Mouse (Mus musculus): Measurements from ENCODE around the gene Dlk2.

Gene Dlk2

DNA sequence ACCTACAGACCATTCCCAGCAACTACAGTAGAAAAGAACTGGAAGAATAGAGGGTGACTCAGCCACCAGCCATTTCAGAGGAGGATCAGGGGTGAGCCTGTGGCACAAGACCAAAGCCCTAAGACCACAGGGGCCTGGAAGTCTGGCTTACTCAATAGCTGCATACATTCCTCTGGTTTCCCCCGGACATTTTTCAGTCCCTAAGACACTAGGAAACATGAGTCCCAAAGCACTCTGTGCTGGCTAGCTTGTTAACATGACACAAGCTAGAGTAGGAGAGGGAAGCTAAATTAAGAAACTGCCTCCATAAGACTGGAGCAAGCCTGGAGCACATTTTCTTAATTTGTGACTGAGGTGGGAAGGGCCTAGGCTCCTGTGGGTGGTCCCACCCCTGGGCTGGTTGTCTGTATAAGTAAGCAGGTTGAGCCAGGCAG lies 23.4 kb upstream of the Dlk2 start:
- DNase-seq (ENCODE audit: low spot score in 2 of 2) = no peak

DNA sequence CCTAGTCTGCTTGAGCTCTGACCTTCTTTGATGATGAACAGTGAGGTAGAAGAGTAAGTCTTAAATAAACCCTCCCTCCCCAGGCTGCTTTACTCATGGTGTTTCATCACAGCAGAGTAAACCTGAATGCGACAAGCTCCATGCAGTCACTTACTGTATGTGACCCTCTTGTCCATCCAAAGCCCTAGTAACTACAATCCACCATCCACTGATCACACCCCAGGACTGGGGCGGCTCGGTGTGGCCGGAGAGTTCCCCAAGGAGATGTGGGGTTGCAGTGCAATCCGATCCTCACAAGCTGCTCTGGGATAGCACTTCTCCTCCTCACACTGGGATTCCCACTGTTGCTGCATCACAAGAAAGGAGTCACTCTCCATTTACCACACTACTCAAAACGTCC lies 22.8 kb upstream of the Dlk2 start:
- DNase-seq (ENCODE audit: low spot score in 2 of 2) = no peak

DNA sequence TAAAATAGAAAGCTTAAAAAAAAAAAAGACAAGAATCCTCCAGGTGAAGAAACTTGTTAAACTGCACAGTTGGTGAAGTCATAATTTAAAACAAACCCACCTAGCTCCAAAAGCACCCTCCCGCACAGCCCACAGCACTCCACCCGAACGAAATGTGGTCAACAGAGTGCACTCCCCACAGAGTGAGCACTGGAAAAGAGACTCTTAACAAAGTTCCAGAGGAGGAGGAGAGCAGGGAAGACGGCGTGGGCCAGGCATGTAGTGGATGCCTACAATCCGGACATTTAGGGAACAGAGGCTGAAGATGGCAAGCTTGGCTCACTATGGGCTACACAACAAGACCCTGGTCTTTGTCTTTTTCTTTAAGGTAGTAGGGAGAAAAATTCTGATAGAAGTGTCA lies 22.2 kb upstream of the Dlk2 start:
- DNase-seq (ENCODE audit: low spot score in 2 of 2) = no peak

DNA sequence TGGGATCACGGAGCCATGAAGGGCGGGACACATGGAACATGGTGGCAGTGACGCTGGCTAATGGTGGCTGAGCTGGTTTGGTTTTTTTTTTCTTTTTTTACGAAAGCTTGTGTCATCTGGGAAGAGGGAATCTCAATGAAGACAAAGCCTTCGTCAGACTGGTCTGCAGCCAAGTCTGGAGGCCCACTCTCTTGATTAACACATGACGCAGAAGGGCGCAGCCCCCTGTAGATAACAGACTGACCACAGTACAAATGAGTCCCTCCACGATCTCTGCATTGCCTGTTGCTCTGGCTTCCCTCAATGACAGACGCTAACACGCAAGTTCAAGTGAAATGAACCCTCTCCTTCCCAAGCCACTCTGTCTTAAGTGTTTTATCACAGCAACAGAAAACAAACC lies 21.7 kb upstream of the Dlk2 start:
- no peak for DNase-seq (ENCODE audit: low spot score in 2 of 2)

GRCm38 (mm10) chr17:46277586-46277985 lies 19.6 kb upstream of the Dlk2 start:
- DNase-seq (ENCODE audit: low spot score in 2 of 2) = no peak

GRCm38 (mm10) chr17:46278011-46278765 lies 19.0 kb upstream of the Dlk2 start:
- DNase-seq (ENCODE audit: low spot score in 2 of 2) = no peak

- peak; percentile 88 for DNase-seq (ENCODE audit: low spot score in 2 of 2)
These were observed 14.6 kb upstream of the Dlk2 start, which contains the start of gene Tjap1 for GRCm38 (mm10) chr17:46282483-46283123. TSS of gene Tjap1 (minus strand) at chr17:46283026.

GRCm38 (mm10) chr17:46283140-46283539 lies 14.1 kb upstream of the Dlk2 start:
- no peak for DNase-seq (ENCODE audit: low spot score in 2 of 2)

DNA sequence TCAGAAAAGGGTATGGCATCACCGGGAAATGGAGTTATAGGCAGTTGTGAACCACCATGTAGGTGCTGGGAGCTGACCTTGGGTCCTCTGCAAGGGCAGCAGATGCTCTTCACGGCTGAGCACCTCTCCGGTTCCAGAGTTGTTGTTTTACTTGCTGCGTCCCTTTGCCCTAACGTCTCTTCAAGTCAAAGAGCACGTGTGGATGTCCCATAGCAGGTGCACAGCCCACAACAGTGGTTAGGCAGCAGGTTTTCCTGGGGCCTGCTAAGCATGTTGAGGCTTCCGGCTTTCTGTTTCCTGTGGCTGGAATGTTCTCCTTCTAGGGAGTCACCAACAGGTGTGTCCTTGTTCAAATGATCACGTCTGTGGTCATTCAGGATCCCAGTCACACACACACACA lies 13.3 kb upstream of the Dlk2 start:
- no peak for DNase-seq (ENCODE audit: low spot score in 2 of 2)

GRCm38 (mm10) chr17:46284653-46285052 lies 12.6 kb upstream of the Dlk2 start:
- no peak for DNase-seq (ENCODE audit: low spot score in 2 of 2)

DNA sequence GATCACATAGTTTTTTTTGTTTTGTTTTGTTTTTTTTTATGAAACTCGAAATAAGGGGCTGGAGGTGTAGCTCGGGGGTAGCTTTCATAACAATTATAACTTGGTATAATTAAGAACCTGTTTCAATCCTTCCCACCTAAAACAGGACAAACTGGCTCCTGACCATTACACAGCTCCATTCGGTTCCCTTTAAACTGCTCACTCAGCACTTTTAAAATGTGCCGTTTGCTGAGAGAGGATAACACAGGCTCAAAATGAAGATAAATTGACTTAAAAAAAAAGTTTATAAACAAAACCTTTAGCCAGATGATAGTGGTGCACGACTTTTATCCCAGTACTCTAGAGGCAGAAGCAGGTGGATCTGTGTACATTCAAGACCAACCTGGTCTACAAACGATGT lies 11.8 kb upstream of the Dlk2 start:
- DNase-seq (ENCODE audit: low spot score in 2 of 2) = no peak

- peak in 1 of 2 experiments; percentile 55 for DNase-seq (ENCODE audit: low spot score in 2 of 2)
These were observed 9.5 kb upstream of the Dlk2 start for GRCm38 (mm10) chr17:46287678-46288095.

DNA sequence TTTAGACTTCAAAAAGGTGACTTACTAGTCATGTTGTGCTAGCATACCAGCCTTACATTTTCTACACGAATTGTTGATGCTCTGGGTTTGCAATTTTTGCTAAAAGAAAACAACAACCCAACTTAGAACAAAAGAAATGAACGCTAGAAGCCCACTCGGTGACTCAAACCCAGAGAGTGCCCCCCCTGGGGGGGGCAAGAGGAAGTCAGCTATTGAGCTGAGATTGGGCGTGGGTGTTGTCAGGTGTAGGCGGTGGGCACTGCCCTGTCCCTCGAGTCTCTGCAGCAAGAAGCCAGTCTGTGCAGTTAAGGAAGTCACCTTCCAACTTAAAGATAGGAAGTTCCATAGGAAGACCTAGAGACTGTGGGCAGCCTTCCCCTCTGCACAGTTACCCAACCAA lies 620 bp upstream of the Dlk2 start:
- no peak for DNase-seq (ENCODE audit: low spot score in 2 of 2)

DNA sequence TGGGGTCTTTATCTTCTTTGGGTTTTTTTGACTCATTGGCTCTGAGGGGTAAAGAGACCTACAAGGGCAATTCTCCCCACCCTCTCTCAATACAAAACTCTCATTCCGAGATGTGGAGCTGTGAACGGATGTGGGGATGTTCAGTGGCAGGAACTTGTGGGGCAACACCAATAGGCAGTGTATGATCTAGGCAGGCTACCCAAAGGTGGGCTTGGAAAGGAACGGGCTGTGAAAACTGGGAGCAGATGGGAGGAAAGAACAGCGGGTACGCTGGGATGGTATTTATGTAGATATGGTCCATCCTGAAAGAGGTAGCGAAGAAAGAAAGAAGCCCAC lies 225 bp upstream of the Dlk2 start:
- DNase-seq (ENCODE audit: low spot score in 2 of 2) = no peak

DNA sequence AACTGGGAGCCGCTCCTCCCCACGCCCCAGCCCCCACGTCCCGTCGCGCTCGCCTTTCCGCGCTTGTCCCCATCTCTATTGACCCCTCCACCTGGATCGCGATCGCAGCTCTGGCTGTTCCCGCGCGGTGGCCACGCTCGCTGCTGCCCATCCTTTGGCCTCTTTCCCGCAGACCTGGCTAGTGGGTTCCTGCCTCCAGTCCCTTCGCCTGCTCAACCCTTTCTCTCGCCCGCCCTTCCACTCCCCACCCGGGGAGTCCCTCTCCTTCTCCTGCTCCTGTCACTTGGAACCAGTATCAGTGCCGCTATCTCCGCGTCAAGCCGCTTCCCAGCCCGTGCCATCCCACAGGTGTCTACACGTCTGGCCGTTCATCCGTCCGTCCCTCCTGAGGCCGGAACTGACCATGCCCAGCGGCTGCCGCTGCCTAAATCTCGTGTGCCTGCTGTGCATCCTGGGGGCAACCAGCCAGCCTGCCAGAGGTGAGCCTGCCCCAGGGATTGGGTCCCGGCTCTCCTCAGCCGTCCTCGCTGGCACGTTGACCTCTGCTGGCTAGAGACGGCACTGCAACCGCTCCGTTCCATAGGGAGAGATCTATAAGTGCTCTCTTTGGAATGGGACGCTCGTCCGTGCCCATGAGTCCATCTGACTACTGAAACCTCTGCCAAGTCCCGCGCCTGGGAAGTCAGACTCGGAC lies 1.1 kb downstream of the Dlk2 start:
- peak; percentile 68 to 87 for DNase-seq (ENCODE audit: low spot score in 2 of 2)

DNA sequence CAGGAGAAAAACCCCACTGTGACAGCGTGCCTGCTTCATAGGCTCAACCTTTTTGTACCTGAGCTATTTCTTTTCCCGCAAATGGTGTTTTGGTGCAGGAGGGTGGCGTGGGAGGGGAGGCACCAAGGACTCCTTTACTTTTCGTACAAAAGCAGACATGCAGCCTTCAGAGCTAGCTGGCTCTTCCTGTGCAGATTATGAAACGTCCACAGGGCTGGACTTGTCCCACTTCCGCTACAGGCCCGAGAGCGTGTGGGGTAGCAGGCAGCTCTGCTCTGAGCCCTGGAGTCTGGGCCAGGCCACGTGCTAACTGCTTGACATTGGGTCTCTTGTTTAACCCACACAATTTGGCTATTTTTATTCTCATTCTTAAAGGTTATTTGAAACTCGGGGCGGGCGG lies 4.7 kb downstream of the Dlk2 start:
- no peak for DNase-seq (ENCODE audit: low spot score in 2 of 2)

DNA sequence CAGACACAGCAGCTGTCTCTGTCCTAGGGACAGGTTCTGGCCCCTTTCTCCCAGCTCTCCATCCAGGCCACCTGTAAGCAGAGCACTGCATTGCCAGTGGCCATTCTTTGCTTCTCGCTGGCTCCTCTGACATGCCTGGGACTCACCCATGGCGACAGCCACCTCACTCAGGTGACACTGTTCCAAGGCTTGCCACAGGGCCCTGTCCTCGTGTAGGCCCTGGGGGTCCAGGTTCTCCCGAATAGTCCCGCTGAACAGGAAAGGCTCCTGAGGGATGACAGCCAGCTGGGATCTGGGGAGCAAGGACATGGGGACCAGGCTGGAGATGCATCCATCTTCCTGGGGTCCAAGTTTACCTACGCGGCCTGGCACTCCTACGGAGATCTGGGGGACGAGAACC lies 7.0 kb downstream of the Dlk2 start:
- no peak for DNase-seq (ENCODE audit: low spot score in 2 of 2)

DNA sequence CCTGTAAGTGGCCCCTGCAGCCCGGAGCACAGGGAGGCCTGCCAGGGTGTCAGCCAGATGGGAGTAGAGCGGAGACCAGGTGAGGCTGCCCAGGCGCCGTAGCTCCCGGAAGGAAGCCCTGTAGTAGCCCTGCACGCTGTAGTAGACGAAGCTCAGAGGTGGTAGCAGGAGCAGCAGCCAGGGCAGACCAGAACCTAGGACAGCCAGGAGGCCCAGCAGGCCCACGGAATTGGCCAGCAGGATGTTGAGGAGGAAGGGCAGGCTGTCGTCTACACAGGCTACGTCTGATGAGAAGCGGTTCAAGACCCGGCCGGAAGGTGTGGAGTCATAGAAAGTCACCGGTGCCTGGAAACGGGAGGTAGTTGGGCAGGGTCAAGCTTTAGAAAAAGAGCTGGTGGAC lies 9.7 kb downstream of the Dlk2 start:
- DNase-seq (ENCODE audit: low spot score in 2 of 2) = peak in 1 of 2 experiments; percentile 55

DNA sequence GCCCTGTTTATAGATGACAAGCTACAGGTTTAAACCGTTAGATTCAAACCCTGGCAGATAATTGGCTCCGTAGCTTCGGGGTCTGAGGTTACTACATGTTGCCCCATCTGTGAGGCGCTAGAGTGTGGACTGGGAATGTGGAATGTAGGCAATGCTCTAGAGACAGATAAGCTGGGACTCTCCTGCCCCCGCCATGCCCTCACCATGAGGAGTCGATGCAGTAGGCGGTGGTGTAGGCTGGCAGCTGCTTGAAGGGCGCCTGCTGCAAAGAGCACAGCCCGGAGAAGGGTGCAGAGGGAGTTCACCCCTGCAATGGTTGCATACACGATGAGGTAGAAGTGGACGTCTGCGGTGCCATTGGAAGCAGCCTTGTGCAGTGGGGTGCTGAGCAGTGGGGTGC lies 12.6 kb downstream of the Dlk2 start:
- no peak for DNase-seq (ENCODE audit: low spot score in 2 of 2)

DNA sequence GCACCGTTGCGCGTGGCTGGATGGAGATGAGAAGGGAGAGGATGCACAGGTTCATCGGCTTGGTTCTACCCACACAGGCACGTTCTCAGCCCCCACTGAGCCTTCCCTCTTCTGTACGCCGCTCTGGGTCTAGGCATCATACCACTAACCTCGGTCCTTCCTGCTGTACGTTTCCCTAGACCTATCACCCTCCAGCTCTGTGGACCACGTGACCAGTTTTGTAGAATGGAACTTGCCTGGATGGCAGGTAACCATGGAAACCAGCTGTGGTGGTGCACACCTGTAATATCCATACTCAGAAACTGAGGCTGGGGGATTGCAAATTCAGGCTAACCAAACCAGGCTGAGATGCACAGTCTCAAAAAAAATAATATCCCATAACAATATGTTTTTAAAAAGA lies 13.3 kb downstream of the Dlk2 start:
- DNase-seq (ENCODE audit: low spot score in 2 of 2) = no peak

DNA sequence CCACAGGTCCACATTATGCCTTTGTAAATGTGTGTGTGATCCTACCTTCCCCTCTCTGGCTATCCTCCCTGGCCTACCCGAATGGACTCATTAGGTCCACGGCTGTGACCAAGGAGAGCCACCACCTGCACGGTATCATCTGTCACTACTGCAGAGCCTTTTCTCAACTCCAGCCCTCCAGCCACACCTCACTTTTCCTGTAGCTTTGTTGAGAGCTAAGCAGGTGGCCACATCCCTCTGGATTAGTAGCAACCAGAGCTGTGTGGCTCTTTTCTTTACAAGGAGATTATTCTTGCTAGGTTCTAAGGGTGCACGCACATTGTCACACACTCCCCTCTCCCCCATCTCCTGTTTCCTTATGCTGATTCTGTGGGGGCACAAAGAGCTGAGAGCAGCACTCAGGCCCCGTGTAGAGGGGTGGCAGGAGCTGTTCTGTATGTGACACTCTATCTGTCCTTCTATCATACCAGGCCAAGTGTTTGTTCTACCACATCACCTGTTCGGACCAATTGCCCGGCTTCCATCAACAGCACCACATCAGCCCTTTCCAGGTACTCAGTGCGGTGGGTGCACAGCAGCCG lies 16.0 kb downstream of the Dlk2 start:
- DNase-seq (ENCODE audit: low spot score in 2 of 2) = peak in 1 of 2 experiments; percentile 44

GRCm38 (mm10) chr17:46315813-46316212 lies 18.6 kb downstream of the Dlk2 start:
- DNase-seq (ENCODE audit: low spot score in 2 of 2) = no peak

DNA sequence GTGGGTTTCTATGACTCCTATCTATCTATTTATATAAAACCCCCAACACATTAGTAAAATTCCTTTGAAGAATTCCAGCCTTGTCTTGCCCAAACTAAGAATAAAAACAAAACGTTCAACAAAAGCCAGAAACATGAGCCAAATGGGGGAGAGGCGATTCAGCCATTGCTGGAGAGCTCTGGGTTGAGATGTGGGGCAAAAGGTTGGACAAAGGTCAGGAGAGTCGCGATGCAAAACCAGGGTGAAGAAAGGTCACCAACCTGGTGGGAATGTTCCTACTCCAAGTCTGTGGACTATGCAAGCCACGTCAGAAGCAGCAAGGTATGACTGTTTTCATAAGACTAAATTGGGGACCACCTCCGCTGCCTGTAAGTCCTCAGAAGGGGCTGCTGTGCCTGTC lies 23.3 kb downstream of the Dlk2 start:
- DNase-seq (ENCODE audit: low spot score in 2 of 2) = no peak
